Mouse (Mus musculus) embryonic facial prominence, embryonic 14.5 days (tissue): ENCODE measurements around the gene 4930539E08Rik. TPM values are rescaled to one million over a fixed set of nuclear protein-coding genes. Genes with fewer than 3 reads are reported as not detected.

Experiments used
- ATAC-seq: fragments of 200-750 bp; cut with Nextera tagmentation; 2 replicates; pipeline ENCODE4 v1.8.0; 2017; ENCODE audit warnings: low read depth, moderate number of reproducible peaks, moderate TSS enrichment
- DNase-seq: peaks from one replicate; pipeline ENCODE4 v3.0.0-alpha.2; 2015; ENCODE audit warnings: low spot score
- H3K27ac ChIP-seq: fragments of 300-500 bp; sonication (generic); replicated peaks from 2 replicates; pipeline ENCODE4 v1.5.1; 2014; ENCODE audit warnings: low read depth, mild to moderate bottlenecking, low read length, moderate library complexity
- H3K27me3 ChIP-seq: fragments of 300-500 bp; sonication (generic); replicated peaks from 2 replicates; pipeline ENCODE4 v1.6.1; 2014; ENCODE audit warnings: low read length; ENCODE audit not compliant: control insufficient read depth, insufficient read depth
- H3K36me3 ChIP-seq: fragments of 300-500 bp; sonication (generic); 2 replicates; pipeline ENCODE4 v1.6.1; 2014; ENCODE audit warnings: low read length, mixed read lengths; ENCODE audit not compliant: control insufficient read depth, insufficient read depth
- H3K4me1 ChIP-seq: fragments of 300-500 bp; sonication (generic); 2 replicates; pipeline ENCODE4 v1.6.1; 2014; ENCODE audit warnings: antibody characterized with exemption, low read length; ENCODE audit not compliant: control insufficient read depth, insufficient read depth
- H3K4me2 ChIP-seq: fragments of 300-500 bp; sonication (generic); 2 replicates; pipeline ENCODE4 v1.6.1; 2014; ENCODE audit warnings: low read depth, mild to moderate bottlenecking, low read length, moderate library complexity, mixed read lengths
- H3K4me3 ChIP-seq: fragments of 300-500 bp; sonication (generic); 2 replicates; pipeline ENCODE4 v1.5.1; 2014; ENCODE audit warnings: low read depth, mild to moderate bottlenecking, low read length
- H3K9ac ChIP-seq: fragments of 300-500 bp; sonication (generic); 2 replicates; pipeline ENCODE4 v1.6.1; 2014; ENCODE audit warnings: low read depth, mild to moderate bottlenecking, low read length, moderate library complexity, mixed read lengths
- H3K9me3 ChIP-seq: fragments of 300-500 bp; sonication (generic); 2 replicates; pipeline ENCODE4 v1.6.1; 2016; ENCODE audit warnings: low read length; ENCODE audit not compliant: control insufficient read depth
- WGBS: fragments of 180-500 bp; shearing (Covaris S2); extraction: QIAGEN DNeasy Blood & Tissue Kit; methylation state at CpG from one replicate; pipeline ENCODE4 v1.1.7; 2014; 5-methylcytosine and 5-hydroxymethylcytosine counted together
- polyA plus RNA-seq: library from polyadenylated mRNA; unstranded; fragments of >200 nt; fragmentation: Nextera tagmentation; extraction: Ambion mirVana; gene quantifications from 2 replicates; pipeline ENCODE4 v1.2.1, GENCODE M21; 2014

Gene 4930539E08Rik
- 0.08 and 0.47 TPM in 2 replicates for polyA plus RNA-seq

DNA sequence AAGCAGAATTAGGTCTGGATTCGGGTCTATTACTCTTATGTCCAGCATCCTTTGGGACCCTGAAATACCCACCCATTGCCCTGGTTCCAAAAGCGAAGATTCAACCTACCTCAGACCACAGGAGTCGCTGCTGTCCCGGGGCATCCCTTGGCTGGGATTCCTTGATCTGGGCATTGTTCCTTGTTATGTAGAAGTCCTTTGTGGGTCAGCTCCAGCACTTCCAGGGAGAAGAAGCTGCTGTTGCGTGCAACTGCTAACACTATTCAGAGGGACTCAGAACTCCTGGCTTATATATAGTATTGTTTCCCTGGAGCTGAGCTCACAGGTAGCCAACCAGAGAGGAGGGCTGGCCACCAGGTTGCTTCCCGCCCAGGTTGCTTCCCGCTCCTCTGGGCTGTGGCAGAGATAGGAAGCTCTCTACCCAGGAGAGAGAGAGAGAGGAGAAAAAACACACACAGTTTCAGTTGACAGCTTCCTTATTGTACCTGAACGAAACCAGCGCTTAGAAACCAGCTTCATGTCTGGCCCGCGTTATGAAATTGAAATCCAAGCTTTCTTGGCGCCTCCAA lies at the start of gene 4930539E08Rik:
Gene 4930539E08Rik, minus strand, starts transcription at position 265 of the 569 bp plus-strand sequence.
- no peak within 1 kb of the TSS for H3K9ac ChIP-seq
- WGBS, result 56% methylated on average over 12 of the region's 12 CpGs
- H3K27ac ChIP-seq, result no peak within 1 kb of the TSS
- H3K9me3 ChIP-seq, result no peaks in the 10 kb centered on the region
- no peaks in the 10 kb centered on the region for H3K4me1 ChIP-seq
- H3K4me3 ChIP-seq, result no peak within 1 kb of the TSS
- H3K36me3 ChIP-seq, result no peaks in the 10 kb centered on the region
- ATAC-seq (no peak), DNase-seq (no peak)
- H3K27me3 ChIP-seq, result 0 out of 2 replicates have a peak, but pooled peaks cover under 1% of the 10 kb centered on the region
- H3K4me2 ChIP-seq, result no peak within 1 kb of the TSS

DNA sequence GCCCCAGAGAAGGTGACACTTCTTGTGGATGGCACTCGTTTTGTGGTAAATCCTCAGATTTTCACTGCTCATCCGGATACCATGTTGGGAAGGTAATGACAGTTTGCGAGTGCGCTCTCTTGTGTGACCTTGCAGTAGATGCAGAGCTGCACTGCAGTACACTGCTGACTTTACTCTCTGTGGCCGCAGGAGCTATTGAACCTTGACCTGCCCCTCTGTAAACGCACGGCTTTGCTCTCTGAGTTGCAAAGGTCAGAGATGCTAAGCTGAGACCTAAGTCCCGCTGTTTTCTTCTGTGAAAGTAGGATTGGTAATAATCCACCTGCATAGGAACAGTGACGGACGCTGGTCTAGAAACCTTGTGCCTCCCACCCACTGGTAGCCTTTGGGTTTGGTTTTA lies 46.5 kb upstream of the 4930539E08Rik start:
- Histone ChIP-seq H3K9me3 (no peaks in the 10 kb centered on the region), H3K27me3 (no peaks in the 10 kb centered on the region), H3K4me3 (no peak overlapping the region), H3K9ac (no peak overlapping the region), H3K4me1 (no peaks in the 10 kb centered on the region), H3K27ac (no peak overlapping the region), H3K36me3 (peaks cover 71% of the 10 kb centered on the region), H3K4me2 (no peak overlapping the region)
- ATAC-seq (no peak), DNase-seq (no peak)
- 81% methylated on average over 10 of the region's 10 CpGs for WGBS

DNA sequence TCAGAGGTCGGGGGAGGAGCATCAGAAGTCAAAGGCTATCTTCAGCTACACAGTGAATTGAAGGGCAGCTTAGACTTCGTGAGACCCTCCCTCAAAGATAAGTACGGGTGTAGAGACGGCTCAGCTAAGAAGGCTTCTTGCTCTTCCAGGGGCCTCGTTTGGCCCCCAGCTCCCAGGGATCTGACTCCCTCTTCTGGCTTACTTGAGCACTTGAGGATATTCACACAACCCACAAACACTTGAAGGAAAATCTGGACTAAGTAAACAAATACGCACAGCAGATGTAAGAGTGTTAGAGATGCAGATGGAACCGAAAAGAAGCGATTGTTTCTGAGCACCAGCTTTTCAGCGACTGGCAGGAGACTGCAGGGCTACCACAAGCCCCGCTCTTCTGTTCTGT lies 45.5 kb upstream of the 4930539E08Rik start:
- no peak for DNase-seq
- WGBS, result 80% methylated on average over 10 of the region's 10 CpGs
- ATAC-seq, result no peak

DNA sequence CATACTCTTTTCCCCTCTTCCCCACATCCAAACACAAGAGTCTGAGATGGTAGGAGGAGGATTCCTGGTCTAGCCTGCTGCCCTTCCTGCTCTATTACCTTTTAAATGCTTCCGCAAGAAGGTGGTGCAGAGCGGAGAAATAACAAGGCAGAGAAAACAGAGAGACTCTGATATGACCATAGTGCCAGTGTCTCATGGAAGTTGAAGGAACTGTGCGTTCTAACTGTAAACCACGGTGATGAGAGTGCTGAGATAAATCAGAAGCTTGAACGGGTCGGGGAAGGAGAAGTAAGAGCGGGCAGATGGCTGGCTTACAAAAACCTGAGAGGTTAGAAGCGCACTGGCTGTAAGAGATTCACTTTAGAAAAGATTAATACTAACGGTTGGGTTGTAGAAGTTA lies 39.3 kb upstream of the 4930539E08Rik start:
- H3K4me3 ChIP-seq, result 0 out of 2 replicates have a peak overlapping the region, but pooled peaks have one; percentile 85
- 96% methylated on average over 9 of the region's 9 CpGs for WGBS

More for the DNA sequence above, 45.5 kb upstream of the 4930539E08Rik start:
- Histone ChIP-seq H3K4me2 (no peak overlapping the region), H3K9ac (no peak overlapping the region), H3K36me3 (peaks cover 61% of the 10 kb centered on the region), H3K27ac (no peak overlapping the region), H3K4me1 (no peaks in the 10 kb centered on the region), H3K9me3 (no peaks in the 10 kb centered on the region), H3K27me3 (no peaks in the 10 kb centered on the region), H3K4me3 (no peak overlapping the region)

DNA sequence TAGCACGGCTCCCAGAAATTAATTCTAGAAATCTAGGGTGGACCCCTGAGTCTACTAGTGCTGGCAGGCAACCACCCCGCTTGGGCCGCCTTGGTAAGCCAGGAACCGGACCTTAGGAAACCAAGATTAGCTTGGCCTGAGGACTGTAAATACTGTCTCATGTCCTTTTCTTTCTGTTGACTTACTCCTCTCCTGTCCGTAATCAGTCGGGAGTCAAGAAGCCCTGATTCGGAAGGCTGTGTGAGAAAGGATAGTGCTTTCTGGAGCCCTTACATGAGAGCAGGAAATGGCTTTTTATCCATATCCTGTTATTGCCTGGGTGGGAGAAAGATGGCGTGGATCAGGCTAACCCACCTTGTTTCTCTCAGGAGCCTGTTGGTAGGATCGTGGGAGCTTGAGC lies 38.1 kb upstream of the 4930539E08Rik start:
- Histone ChIP-seq H3K9me3 (no peaks in the 10 kb centered on the region), H3K36me3 (peaks cover 10% of the 10 kb centered on the region), H3K4me1 (peaks cover 18% of the 10 kb centered on the region), H3K9ac (peak overlapping the region; percentile 95), H3K4me2 (peak overlapping the region; percentile 88), H3K27me3 (no peaks in the 10 kb centered on the region), H3K27ac (peak overlapping the region; percentile 98), H3K4me3 (peak overlapping the region; percentile 85)
- no peak for ATAC-seq
- WGBS, result 11% methylated on average over 9 of the region's 9 CpGs
- DNase-seq, result no peak

More for the DNA sequence above, 39.3 kb upstream of the 4930539E08Rik start:
- Histone ChIP-seq H3K9ac (0 out of 2 replicates have a peak overlapping the region, but pooled peaks have one; percentile 95), H3K27me3 (no peaks in the 10 kb centered on the region), H3K4me1 (peaks cover 18% of the 10 kb centered on the region), H3K4me2 (peak overlapping the region; percentile 88; the same call in 1 of the 2 replicates), H3K9me3 (no peaks in the 10 kb centered on the region), H3K36me3 (peaks cover 13% of the 10 kb centered on the region), H3K27ac (no peak overlapping the region)
- DNase-seq (no peak), ATAC-seq (no peak)

DNA sequence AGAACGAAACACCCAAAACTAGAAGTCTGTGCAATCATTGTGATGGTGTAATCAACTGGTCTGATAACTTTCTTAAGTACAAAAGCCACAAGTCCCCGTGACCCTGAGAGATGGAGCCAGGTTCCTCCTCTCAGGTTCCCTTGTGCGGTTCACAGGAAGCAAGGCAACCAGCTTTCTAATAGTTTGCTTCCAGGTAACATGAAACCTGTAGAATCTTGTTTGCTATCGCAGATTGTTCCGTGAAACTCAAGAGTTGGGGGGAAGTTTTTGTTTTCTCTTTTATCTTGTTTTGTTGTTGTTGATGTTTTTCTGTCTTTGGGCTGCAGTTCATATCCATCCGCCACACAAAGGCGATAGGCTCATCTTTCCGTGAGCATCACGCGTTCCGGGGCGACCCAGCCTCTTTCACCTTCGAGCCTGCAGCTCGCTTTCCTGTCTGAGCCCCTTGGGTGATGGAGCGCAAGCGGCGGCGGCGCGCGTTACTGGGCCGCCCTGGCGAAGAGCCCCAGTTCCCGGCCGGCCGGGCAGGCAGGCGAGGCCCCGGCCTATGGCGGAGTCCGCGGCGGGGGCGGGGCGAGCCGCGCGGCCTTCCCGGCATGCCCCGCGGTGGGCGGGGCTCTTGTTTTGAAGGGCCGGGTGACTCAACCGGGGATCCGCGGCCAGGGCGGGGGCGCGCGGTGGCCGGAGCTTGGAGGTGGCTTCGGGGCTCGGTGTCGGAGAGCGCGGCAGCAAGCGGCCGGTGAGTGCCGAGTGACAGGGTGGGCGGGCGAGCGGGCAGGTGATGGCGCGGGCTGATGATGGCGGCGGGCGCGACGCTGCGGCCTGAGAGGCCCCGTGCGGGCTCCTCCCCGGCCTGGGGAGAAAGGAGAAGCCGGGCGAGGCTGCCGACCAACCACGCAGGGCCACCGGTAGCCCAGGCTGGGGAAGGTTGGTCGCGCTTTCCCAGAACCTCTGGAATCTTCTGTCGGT lies 37.0 kb upstream of the 4930539E08Rik start, which contains the start of gene Kctd20:
Gene Kctd20, plus strand, starts transcription at position 120 of the 969 bp plus-strand sequence.
- Histone ChIP-seq H3K27me3 (no peaks in the 10 kb centered on the region), H3K9me3 (peaks cover 4% of the 10 kb centered on the region), H3K36me3 (0 out of 2 replicates have a peak, but pooled peaks cover 2% of the 10 kb centered on the region), H3K4me1 (peaks cover 18% of the 10 kb centered on the region), H3K4me2 (peak within 1 kb of the TSS; percentile 88), H3K27ac (peak within 1 kb of the TSS; percentile 98), H3K9ac (peak within 1 kb of the TSS; percentile 95), H3K4me3 (peak within 1 kb of the TSS; percentile 85)
- ATAC-seq, result peak; percentile 93
- peak; percentile 94 for DNase-seq
- WGBS, result 1% methylated on average over 43 of the region's 80 CpGs

DNA sequence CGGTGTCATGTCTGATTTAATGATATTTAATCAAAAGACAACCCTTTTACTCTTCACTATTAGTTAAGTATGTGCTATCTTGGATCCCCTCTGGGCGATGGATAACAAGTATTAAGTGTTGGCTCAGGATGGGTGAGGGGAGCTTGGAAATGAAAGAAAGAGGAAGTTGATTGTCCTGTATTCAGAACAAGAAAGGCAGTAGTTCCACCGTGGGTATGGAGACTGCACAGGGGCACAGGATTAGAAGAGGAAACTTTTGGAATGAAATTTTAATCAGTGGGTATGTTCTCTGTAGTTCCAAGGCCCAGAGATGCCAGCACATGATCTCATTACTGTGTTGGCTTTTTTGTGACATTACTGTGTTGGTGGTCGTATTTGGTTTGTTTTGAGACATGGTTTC lies 35.6 kb upstream of the 4930539E08Rik start:
- Histone ChIP-seq H3K27ac (no peak overlapping the region), H3K36me3 (no peaks in the 10 kb centered on the region), H3K27me3 (no peaks in the 10 kb centered on the region), H3K9ac (no peak overlapping the region), H3K4me2 (no peak overlapping the region; the same call in 1 of the 2 replicates), H3K4me3 (no peak overlapping the region), H3K9me3 (peaks cover 4% of the 10 kb centered on the region), H3K4me1 (peaks cover 18% of the 10 kb centered on the region)
- DNase-seq (no peak), ATAC-seq (no peak)
- WGBS, result 73% methylated on average over 4 of the region's 4 CpGs

DNA sequence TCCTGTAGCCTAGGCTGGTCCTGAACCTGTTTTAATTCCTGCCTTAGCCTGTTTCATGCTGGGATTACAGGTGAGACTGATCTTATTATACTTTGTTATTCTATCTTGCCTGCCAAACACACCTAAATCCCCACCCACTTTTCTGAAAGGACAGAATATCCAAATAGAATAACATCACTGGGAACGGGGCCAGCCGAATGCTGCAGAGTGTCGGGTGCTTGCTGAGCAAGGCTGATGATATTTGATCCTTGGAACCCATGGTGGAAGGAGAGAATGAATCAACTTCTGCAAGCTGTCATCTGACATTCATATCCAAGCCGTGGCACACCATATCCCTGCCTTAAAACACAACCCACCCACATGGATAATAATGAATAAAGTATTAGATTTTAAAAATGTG lies 33.5 kb upstream of the 4930539E08Rik start:
- WGBS, result 32% methylated on average over 4 of the region's 4 CpGs
- Histone ChIP-seq H3K27ac (no peak overlapping the region), H3K27me3 (no peaks in the 10 kb centered on the region), H3K4me2 (no peak overlapping the region), H3K9ac (no peak overlapping the region), H3K9me3 (peaks cover 4% of the 10 kb centered on the region), H3K4me3 (no peak overlapping the region), H3K4me1 (peaks cover 11% of the 10 kb centered on the region), H3K36me3 (no peaks in the 10 kb centered on the region)
- ATAC-seq (no peak), DNase-seq (peak; percentile 82)
